Mouse (Mus musculus) stomach, postnatal 0 days (tissue): Measurements from ENCODE around the gene Ptpn1.

Experiments used
- CTCF ChIP-seq: IDR thresholded peaks from 2 replicates; pipeline ENCODE4 v1.5.1; 2016; ENCODE audit warnings: antibody characterized with exemption, low read depth, mild to moderate bottlenecking, moderate library complexity
- EP300 ChIP-seq: optimal IDR thresholded peaks from 2 replicates; pipeline ENCODE3; 2016; ENCODE audit warnings: antibody characterized with exemption

DNA sequence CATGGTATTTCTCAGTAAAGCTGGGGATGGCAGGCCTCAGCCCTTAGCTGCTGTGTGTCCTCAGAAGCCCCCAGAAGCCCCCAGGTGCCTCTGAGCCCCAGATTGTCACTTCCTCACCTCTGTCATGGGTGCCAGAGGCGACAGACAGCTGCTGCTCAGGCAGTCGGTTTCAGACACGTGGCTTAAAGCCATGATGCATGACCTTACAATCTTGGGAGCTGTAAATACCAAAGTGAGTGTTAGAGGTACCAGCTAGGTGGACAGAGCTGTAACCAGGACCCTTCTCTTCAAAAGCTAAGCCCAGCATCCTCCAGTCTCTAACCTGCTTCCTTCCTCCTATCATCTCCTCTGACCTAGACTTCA, 21.7 kb upstream of the Ptpn1 start:
- TF ChIP-seq CTCF, result no peak
- no peak for TF ChIP-seq EP300
